Mouse (Mus musculus) WW6 (cell line): ENCODE data around the gene Rabl3.

ENCODE experiments used
- DNase-seq: peaks from one replicate; pipeline ENCODE4 v3.0.0-alpha.2; 2013; ENCODE audit warnings: low read depth, low spot score

Gene Rabl3

DNA sequence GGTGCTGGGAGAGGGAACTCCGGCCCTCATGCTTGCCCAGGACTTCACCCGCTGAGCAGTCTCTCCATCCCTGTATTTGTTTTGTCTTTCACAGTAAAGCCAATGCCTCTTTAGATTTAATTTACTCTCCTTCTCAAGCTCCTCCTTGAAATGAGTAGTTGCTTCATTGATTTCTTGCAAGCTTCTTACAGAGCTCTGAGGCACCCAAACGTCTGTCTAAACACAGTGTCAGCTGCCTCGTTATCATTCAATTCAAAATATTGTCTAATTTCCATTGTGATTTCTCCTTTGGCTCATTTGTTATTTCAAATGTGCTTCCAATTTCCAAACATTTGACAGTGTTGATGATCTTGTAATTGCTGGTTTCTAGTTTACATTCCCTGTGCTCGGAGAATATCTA, 6.6 kb downstream of the Rabl3 start:
- DNase-seq, result no peak

DNA sequence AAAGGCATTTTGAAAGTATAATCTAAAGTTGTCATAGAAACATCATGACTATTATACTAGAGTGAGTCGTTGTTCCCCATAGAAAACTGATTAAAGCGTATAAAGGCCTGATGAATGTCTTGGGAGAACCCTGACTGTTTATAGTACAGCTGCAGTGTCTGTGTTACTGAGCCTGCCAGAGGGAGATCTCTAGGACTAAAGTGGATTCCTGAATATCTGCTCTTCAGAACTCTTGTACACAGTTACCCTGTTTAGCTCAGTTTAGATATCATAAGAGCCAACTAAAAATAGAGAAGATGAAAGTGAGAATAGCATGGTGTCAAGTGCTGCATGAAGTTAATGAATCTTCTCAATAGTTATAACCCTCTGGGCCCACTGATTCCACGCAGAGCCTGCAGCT, 10.6 kb downstream of the Rabl3 start:
- no peak for DNase-seq

DNA sequence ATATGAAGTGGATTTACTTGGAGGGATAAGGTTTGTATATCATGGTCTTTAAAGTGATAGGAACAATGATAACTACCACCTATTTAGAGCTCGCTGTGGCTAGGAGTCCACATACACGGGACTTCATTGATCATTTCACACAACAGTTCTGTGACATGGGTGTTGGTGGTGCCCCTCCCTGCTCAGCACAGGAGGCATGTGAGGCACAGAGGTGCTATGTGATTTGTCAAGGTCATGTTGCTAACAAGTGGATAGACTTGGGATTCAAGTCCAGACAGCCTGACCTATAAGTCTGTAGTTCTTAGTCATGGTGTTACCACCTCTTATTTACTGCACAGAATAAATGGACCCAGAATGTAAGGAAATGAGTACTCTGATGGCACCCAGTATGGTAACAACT, 11.3 kb downstream of the Rabl3 start:
- DNase-seq, result no peak

DNA sequence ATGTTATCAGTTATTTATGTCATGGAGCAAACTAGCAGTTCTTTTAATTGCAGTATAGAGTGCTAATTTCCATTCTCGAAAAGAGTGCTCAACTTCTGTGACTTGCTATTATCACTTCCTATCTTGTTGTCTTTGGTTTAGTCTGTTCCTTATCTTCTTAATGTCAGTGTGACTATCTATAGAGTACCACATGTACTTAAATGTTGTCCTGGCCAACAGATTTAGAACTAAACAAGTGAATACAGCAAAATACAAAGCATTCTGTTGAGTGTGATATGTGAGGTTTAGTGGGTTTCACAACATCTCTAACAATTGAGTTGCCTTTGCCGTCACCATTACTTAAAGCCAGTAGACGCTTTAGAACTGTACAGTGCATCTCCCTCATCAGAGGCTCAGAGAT, 13.1 kb downstream of the Rabl3 start:
- no peak for DNase-seq

DNA sequence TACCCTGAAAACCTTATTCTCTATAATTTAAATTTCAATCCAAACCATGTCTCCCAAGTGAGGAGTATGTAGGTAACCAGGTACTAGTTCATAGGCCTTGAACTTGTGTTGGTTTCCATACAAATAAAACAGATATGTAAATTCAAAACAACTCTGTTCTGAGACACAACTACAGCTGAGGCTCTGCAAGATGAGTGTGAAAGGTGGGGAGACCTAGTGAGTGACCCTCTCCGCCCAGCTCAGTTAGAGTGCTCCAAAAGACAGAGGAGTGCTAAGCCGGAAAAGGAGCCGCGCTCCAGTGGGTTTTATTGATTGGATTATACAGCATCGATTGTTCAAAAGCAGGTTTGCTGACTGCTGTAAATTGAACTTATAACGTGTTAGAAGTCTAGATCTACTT, 22.7 kb downstream of the Rabl3 start:
- DNase-seq, result no peak

DNA sequence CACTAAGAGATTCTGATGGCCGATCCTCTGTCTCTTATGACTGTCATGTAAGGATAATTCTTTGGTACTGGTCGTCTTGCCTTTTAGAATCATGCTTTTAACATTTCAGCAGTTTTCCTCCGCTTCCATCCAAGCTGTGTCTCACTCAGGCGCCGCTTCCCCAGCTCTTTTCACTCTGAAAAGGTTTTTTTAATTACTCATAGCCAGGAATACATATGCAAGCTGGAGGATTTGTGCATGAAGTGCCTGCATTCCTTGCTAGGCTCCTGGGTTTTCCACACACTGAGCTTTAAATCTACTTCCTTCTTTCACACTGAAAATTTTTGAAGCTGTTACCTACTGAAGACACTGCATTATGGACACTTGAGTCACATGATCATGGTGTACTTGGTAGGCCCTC, 23.3 kb downstream of the Rabl3 start:
- DNase-seq, result no peak

DNA sequence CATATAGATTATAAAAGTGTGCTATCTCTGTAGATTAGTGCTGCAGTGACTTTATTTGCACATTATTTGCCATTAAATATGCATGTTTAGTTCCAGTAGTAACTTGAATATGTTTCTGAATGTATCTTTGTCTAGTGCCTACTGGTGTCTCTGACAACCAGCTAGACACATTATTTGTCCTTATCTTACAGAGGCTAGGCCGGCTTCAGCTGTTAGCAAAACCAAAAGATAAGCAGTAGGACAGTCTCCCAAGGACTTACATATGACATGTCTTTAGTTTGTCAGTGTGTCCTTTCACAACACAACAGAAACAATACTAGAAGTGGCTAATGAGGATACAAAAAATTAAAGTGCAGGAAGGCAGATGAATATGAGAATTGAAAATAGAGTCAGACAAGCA, 25.4 kb downstream of the Rabl3 start:
- no peak for DNase-seq

DNA sequence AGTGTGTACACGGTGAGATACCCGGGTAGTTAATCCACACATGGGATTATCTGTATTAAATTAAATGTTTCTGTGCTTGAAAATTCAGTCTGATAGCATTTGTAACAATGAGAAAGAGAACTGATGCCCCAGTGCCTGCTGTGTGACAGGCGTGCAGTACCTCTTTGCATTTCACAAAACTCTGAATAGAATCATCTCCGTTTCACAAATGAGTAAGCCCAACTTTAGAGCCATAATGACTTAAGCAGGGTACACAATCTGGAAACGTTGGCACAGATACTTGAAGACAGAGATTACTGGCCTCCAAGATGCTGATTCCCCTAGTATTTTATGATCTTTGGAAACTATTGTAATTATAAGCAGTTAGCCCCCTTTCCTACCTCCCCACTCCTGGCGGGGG, 26.4 kb downstream of the Rabl3 start:
- DNase-seq, result no peak

DNA sequence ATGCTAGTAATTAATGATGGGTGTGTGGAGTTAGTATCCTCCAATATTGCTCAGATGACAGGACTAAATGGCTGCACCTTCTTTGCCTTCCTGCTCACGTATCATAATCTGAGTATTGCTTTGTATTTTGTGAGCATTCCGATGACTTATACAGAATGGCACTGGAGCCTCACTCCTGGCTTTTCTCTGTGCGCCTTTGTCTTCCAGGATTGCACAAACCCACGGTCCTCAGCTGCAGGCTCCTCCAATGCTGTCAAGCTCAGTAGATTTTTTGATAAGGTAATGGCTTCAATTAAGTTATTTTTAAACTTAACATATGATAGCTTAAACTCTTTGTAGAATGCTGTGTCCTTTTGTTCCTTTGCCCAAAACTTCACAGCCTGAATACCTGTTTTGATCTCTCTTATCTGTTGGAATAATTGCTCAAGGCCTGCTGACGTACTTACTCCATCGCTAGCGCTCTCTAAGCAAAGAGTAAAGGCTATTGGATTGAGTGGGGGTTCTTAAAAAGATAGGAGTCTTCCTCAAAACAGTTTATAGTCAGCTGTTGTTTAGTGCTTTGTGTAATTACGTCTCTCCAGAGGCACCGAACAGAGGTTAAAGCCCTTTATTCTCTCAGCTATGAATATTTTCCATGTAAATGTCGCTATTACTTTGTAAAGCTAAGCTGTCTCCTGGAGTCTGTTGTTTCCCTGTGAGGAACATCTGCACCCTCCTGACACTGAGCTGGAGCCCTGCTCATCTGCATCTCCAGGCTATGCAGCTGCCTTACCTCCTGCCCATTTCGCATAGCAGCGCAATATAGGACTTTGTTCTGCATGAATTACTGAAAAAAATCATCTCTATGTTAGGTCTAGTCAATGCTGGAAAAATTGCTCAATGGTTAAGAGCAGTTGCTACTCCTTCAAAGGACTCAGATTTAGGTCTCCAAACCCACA, 27.7 kb downstream of the Rabl3 start:
- DNase-seq, result no peak

DNA sequence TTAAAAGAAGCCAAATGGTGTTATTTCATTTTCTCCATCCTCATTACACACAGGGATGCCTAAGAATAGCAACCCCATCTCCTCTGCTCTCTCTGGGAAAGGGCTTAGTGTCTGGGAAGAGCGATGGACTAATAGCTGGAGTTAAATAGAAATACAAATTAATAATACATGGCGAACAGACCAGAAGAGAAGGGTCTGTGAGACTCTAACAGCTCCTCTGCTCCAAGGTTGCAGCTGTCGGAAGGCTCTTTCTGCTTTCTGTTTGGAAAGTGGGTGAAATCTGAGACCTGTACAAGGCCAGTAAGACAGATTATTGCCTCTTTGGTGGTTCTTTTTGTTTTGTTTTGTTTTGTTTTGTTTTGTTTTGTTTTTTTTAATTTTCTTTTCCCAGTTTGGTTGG, 31.9 kb downstream of the Rabl3 start:
- DNase-seq, result no peak

DNA sequence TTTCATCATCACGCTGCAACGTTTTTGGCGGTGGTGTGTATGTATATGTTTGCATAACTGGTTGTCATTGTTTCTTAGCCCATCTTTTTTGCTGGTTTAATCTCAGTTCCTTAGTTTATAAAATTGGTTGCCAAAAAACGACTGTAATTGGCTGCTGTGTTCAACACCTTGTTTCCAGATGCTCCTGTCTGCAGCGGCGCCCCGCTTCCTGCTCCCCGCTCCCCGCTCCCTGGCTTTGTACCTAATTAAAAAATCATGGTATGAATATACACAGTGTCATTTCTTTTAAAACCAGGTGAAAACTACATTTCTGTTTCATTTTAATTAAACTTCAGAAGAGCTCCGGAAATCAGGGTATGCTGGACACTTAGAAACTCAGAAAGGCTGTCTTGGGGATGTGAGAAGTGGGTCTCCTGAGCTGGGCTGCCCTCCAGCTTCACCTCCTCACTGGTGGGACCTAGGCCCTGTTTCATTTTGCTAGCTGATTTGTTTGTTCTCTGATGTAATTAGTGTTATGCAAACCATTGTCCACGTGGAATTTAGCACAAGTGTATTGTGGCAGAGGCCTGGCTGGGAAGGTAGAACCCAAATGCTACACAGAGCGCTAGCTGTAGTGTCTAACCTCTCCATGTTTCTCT, 32.6 kb downstream of the Rabl3 start:
- no peak for DNase-seq

DNA sequence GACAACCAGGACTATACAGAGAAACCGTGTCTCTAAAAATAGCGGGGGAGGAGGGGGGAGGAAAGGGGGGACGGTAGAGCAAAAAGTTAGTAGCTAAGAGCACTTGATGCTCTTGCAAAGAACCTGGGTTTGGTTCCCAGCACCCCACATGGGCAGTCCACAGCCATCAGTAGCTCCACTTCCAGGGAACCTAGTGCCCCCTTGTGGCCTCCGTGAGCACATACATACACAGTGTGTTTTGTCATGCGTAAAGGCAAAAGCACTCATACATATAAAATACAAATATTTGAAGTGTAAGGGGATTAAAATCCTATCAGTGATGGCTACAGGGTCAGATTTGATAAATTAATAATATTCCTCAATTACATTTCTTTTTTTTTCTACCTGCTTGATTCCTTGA, 33.4 kb downstream of the Rabl3 start:
- DNase-seq, result no peak

DNA sequence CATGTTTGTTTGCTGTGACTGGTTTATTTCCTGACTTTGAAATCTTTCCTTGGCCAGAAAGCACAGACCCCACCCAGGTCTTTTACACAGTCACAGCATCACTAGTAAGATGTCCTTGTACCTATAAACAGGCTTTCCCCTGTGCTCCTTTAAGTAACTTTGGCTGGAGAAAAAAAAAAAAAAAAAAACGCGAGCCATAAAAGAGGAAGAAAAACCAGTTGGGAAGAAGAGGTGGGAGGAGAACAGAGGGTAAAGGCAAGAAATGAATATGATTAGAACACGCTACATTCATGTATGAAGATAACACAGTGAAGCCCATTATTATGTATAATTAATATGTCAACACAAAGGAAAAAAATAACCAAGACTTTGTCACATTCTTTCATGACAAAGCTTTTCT, 35.6 kb downstream of the Rabl3 start:
- DNase-seq, result no peak

DNA sequence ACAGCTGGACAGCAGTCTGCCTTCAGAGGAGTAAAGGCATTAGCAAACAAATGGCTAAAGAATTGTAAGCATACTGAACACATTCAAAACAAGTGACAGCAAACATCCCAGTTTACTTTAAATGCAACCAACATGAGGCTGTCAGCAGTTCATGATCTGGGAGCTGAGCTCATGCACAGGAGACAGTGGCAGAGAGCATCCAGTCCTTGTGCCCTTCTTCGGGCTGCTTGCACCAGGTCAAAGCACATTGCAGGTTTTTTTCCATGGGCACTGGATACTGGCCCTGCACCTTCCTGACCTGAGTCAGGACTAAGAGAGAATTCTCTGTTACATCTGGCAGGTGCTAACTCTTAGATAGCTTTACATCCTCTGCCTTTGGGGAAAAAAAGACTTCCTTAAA, 39.9 kb downstream of the Rabl3 start:
- DNase-seq, result no peak

DNA sequence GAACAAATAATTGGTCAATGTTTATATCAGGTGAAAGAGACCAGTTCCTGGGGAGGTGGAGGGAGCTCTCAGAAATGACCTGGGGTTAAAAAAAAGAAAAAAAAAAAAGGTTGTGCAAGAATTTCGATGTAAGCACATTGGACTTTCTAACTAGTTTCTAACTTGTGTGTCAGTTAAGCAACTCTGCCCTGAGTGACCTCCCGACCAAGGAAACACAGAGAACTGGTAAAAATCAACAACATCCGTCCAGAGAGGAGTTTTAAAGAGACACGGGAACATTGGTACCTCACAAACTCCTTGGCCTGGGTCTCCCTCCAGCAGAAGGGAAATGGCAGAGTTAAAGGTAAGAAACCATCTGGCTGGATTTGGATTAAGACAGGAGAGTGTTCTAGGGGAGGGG, 40.3 kb downstream of the Rabl3 start, which contains the start of gene Hgd:
TSS of gene Hgd (plus strand) at position 160 of the 400 bp plus-strand sequence.
- no peak for DNase-seq

DNA sequence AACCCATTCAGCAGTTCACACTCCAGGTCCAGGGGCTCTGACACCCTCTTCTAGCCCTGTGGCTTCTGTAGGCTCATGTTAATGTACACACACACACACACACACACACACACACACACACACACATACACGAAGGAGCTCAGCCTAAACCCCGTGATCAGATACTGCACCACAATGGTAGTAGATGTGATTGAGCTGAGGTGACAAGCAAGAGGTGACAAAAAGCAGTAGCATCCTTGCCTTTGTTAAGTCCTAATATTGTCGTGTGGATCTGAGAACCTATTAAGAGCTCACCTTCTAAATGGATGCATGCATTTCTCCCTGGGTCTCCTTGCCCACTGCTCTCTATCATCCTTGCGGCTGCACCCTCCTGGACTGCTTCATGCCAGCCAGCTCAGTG, 41.0 kb downstream of the Rabl3 start:
- DNase-seq, result no peak

DNA sequence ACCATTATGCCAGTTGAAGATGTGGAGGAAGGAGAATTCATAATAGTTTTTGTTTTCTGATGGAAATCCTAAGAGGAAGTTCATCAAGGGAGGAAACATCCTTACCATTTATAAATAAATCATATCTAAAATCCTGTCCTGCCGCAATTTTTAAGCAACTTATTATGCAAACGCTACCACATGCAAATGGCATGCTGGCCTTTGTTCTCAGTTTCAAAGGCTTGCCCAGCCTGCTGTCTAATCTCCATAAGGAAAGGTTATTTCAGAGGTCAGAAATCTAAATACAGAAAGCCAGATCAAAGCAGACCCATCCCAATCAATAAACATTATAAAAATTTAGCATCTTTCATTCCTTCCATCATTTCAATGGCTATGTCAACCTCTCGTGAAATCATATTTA, 42.2 kb downstream of the Rabl3 start:
- no peak for DNase-seq

DNA sequence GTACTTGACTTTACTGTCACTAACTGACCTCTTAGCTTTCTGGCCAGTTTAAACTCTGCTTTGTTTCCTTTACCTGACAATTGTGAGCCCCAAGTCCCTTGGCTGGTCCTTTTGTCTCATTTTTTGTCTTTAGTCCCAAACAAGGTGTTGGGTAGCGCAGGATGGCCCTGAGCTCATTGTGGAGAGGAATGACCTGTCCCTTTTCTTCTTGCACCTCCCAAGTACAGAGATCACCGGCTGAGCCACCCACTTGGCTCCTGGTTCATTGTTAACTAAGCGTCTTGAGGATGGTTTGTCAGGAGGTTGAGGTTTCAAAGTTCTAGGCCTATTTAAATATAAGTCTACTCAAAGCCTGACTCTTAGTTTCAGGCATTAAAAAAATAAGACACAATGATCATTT, 43.6 kb downstream of the Rabl3 start:
- DNase-seq, result no peak

DNA sequence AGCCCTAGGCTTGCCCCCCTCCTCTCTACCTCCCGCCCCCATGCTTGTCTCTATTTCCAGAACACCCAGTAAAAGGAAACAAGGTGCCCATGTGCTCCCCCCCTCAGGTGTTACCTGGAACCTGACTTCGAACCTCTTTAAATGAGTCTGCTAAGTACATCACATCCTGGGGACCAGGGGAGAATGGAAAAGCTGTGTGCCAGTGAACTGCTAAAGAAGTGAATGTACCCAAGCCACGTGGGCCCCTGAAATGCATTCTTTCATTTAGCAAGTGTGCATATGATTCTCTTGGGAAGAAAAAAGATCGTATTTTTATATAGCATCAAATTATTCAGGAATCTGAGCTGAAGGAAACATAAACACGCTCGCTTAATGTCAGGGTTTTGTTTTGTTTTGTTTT, 44.1 kb downstream of the Rabl3 start:
- DNase-seq, result no peak

DNA sequence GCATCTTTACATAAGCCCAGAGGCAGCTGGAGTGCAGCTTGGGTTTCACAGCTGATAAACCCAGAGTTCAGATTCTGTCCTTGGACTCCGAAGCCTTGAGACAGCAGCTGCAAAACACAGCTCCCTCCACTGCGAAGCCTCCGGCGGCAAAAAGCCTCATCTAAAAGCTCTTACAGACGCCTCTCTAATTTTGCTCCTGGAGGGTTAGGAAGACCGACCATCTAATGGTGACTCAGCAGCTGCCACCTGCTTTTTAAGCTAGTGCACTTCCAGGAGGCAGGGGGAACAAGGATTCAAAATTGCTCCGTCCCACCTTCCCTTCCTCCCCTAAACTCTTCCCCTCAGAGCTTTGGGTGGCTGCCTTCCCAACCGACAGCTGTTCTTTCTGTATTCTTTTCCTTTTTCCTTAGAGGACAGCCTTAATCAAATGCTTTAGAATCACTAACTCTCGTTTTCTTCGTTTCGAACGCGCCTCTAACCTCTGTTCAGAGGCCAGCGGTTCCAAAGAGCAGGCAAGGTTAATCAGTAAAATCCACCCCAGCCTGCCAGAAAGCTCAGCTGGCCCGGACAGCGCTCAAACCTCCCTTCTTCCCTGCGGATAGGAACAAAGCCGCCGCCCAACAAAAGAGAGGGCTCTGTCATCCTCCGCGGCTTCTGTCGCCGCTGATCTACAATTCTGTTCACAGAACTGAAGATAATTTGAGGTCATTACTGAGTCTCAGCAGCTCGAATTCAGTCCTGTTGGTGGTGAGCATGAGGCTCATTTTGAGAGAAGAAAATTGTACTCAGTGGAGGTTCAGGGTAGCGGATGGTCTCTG, 44.7 kb downstream of the Rabl3 start:
- DNase-seq, result no peak

DNA sequence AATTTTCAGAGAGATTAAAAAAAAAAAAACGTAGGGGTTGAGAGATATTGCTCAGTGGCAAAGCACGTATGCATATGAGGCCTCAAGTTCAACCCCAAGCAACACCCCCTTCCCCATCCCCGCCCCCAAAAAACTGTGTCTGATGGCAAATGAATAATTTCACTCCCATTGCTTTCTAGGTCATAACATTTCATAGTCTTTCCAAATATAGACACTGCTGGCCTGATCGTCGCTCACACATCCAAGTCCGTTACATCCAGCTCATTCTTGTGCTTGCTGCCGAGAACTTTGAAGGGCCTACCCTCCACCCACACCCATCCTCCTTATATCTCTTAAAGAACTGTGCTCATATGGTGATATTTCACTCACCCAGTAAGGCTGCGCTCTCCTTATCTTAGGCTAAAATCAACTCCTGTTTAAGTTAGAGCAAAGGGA, 45.5 kb downstream of the Rabl3 start:
- no peak for DNase-seq

DNA sequence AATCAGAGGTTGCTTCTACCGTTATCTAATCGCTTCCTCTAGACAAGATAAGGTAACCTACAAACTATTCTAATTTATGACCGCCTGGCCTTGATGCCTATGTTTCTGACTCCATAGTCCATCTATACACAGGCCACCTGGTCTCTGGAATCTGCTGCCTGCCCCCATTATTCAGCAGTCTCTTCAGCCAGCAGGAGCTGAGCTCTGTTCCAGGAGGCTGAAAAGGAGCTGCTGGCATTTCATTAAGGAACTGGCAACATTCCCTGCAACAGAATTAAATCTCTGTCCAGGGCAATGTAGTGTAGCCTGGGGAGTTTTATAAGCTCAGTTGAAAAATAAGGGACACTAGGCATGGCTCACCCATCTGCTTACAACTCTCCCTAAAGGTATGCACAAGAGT, 51.2 kb downstream of the Rabl3 start:
- no peak for DNase-seq
